Mouse (Mus musculus) liver, adult 2 months (tissue): ENCODE results near the gene Sel1l. TPM values are rescaled to one million over a fixed set of nuclear protein-coding genes. Genes with fewer than 3 reads are reported as not detected.
A peak's percentile ranks its signal among the peaks of the same experiment; 100 is the strongest.

ENCODE experiments used
- DNase-seq: peaks from one replicate; pipeline ENCODE4 v3.0.0-alpha.2; 2011; ENCODE audit warnings: low read depth, low spot score; ENCODE audit errors: extremely low read depth
- H3K27ac ChIP-seq: fragments of 200-500 bp; replicated peaks from 2 replicates; pipeline ENCODE4 v1.5.1; 2012; ENCODE audit warnings: low read depth, mild to moderate bottlenecking, control low read depth, inconsistent platforms, low read length; ENCODE audit not compliant: insufficient read depth
- H3K27me3 ChIP-seq: fragments of 200-500 bp; 2 replicates; pipeline ENCODE4 v1.6.1; 2012; ENCODE audit warnings: mild to moderate bottlenecking, moderate library complexity, low read length, inconsistent platforms; ENCODE audit not compliant: control insufficient read depth, insufficient read depth
- H3K36me3 ChIP-seq: fragments of 200-500 bp; 2 replicates; pipeline ENCODE4 v1.6.1; 2012; ENCODE audit warnings: low read length, inconsistent platforms; ENCODE audit not compliant: control insufficient read depth, insufficient read depth
- H3K4me1 ChIP-seq: fragments of 200-500 bp; 2 replicates; pipeline ENCODE4 v1.6.1; 2011; ENCODE audit warnings: low read length; ENCODE audit not compliant: control insufficient read depth, insufficient read depth
- H3K4me3 ChIP-seq: fragments of 200-500 bp; 2 replicates; pipeline ENCODE4 v1.5.1; 2011; ENCODE audit warnings: low read depth, mild to moderate bottlenecking, control low read depth, low read length, moderate library complexity; ENCODE audit not compliant: insufficient read depth
- H3K79me2 ChIP-seq: fragments of 200-500 bp; 2 replicates; pipeline ENCODE4 v1.6.1; 2012; ENCODE audit warnings: inconsistent platforms, mild to moderate bottlenecking, low read length, moderate library complexity; ENCODE audit not compliant: control insufficient read depth, insufficient read depth
- H3K9ac ChIP-seq: fragments of 200-500 bp; 2 replicates; pipeline ENCODE4 v1.6.1; 2012; ENCODE audit warnings: low read depth, mild to moderate bottlenecking, control low read depth, inconsistent platforms, low read length
- CTCF ChIP-seq: fragments of 200-500 bp; IDR thresholded peaks from 2 replicates; pipeline ENCODE4 v1.5.1; 2011; ENCODE audit warnings: low read depth, low read length, control low read depth
- POLR2A ChIP-seq: fragments of 200-500 bp; IDR thresholded peaks from 2 replicates; pipeline ENCODE4 v1.6.1; 2011; ENCODE audit warnings: low read length, control low read depth; ENCODE audit not compliant: insufficient read depth; ENCODE audit errors: extremely low read depth
- WGBS: fragments of 180-500 bp; shearing (Covaris S2); methylation state at CpG from one replicate; pipeline ENCODE4 v1.1.7; 2018; 5-methylcytosine and 5-hydroxymethylcytosine counted together
- polyA plus RNA-seq: library from polyadenylated mRNA; depleted of rRNA; stranded (reverse); fragments of >200 nt; gene quantifications from 2 replicates; pipeline ENCODE4 v1.2.3, GENCODE M21; 2012
- total RNA-seq: library from RNA; depleted of rRNA; stranded (reverse); fragments of >200 nt; gene quantifications from 2 replicates; pipeline ENCODE4 v1.2.3, GENCODE M21; 2014

Gene Sel1l
- total and polyA plus RNA-seq, 2 experiments = 37.7 to 97.2 TPM

DNA sequence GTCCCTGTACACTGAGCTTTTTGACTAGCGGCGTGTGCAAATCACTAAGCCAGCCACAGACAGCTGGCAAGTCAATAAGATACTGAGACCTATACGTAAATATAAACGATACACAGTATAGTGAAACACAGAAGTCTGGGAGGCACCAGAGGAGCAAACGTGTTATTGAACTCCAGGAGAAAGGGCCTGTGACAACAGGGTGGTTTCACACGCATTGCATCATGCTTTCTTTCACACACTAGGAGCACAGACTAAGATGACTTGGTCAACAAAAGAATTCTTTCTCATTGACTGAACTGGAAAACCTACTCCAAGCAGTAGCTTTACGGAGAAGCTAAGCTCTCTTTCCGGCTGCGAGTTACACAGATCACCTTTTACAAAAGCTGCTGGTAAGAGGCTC lies 3.6 kb downstream of the Sel1l start:
- Histone ChIP-seq H3K4me1 (peaks cover 16% of the 10 kb centered on the region), H3K27me3 (no peaks in the 10 kb centered on the region), H3K79me2 (peaks cover 11% of the 10 kb centered on the region), H3K27ac (peak overlapping the region; percentile 37; the same call in 1 of the 2 replicates), H3K9ac (no peak overlapping the region), H3K4me3 (no peak overlapping the region), H3K36me3 (peaks cover 24% of the 10 kb centered on the region)
- TF ChIP-seq POLR2A (no peak), CTCF (no peak)
- DNase-seq = peak; percentile 67
- WGBS = 39% methylated on average over 9 of the region's 9 CpGs

- peak; percentile 60 for DNase-seq
- Histone ChIP-seq H3K9ac (no peak overlapping the region), H3K36me3 (peaks cover 29% of the 10 kb centered on the region), H3K27ac (peak overlapping the region; percentile 18; the same call in 1 of the 2 replicates), H3K27me3 (no peaks in the 10 kb centered on the region), H3K4me3 (no peak overlapping the region), H3K4me1 (peaks cover 16% of the 10 kb centered on the region), H3K79me2 (peaks cover 11% of the 10 kb centered on the region)
- WGBS = 9% methylated on average over 4 of the region's 4 CpGs
- TF ChIP-seq POLR2A = no peak
- TF ChIP-seq CTCF = no peak
Observed at GRCm38 (mm10) chr12:91844542-91844941, 4.4 kb downstream of the Sel1l start.

DNA sequence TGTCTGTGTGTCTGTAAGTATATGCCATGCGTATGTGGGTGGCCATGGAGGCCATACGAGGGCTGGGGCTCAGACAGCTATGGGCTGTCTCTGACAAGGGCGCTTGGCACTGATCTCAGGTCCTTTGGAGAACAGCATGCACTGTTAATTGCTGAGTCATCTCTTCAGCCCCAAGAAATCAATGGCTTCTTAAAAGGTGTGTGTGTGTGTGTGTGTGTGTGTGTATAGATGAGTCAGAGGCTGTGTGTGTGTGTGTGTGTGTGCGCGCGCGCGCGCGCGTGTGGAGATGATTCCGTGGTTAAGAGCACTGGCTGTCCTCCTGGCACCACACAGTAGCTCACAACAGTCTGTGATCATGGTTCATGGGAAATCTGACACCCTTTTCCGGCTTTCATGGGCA lies 5.1 kb downstream of the Sel1l start:
- H3K4me1 ChIP-seq = peaks cover 16% of the 10 kb centered on the region
- no peak overlapping the region for H3K9ac ChIP-seq
- TF ChIP-seq CTCF = no peak
- no peak for TF ChIP-seq POLR2A
- H3K79me2 ChIP-seq = peaks cover 16% of the 10 kb centered on the region
- H3K36me3 ChIP-seq = peaks cover 33% of the 10 kb centered on the region
- H3K27ac ChIP-seq = peak overlapping the region; percentile 3; the same call in 1 of the 2 replicates
- no peaks in the 10 kb centered on the region for H3K27me3 ChIP-seq
- DNase-seq = peak; percentile 65
- no peak overlapping the region for H3K4me3 ChIP-seq
- 60% methylated on average over 13 of the region's 13 CpGs for WGBS

GRCm38 (mm10) chr12:91841714-91842113 lies 7.2 kb downstream of the Sel1l start:
- 92% methylated on average over 6 of the region's 6 CpGs for WGBS
- no peaks in the 10 kb centered on the region for H3K27me3 ChIP-seq
- H3K79me2 ChIP-seq = peaks cover 12% of the 10 kb centered on the region
- H3K9ac ChIP-seq = no peak overlapping the region
- no peak for TF ChIP-seq POLR2A
- no peak for TF ChIP-seq CTCF
- no peak for DNase-seq
- peaks cover 16% of the 10 kb centered on the region for H3K4me1 ChIP-seq
- H3K4me3 ChIP-seq = no peak overlapping the region
- H3K36me3 ChIP-seq = peaks cover 50% of the 10 kb centered on the region
- no peak overlapping the region for H3K27ac ChIP-seq

DNA sequence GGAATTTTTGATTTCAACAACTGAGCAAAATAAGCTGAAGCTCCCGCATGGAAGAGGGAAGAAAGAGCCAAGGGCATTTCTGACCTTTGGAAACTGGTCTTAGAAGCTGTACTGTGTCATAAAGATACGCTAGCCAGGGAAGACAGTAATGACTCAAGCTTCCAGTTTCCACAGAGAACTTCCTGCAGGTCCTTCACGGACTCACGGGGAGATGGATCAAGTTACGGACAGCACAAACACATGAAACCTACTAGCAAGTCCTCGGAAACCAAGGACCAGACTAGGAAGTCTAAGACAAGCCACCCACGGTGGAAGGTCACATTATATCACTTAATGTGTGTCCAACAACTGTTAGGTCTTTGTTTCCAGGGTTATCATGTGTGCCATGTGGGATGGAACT lies 10.7 kb downstream of the Sel1l start:
- H3K4me3 ChIP-seq = no peak overlapping the region
- H3K27ac ChIP-seq = no peak overlapping the region
- H3K36me3 ChIP-seq = peaks cover 76% of the 10 kb centered on the region
- no peak for DNase-seq
- no peaks in the 10 kb centered on the region for H3K27me3 ChIP-seq
- WGBS = 71% methylated on average over 7 of the region's 7 CpGs
- no peak overlapping the region for H3K9ac ChIP-seq
- no peaks in the 10 kb centered on the region for H3K4me1 ChIP-seq
- peaks cover 6% of the 10 kb centered on the region for H3K79me2 ChIP-seq
- TF ChIP-seq POLR2A = no peak
- TF ChIP-seq CTCF = no peak

DNA sequence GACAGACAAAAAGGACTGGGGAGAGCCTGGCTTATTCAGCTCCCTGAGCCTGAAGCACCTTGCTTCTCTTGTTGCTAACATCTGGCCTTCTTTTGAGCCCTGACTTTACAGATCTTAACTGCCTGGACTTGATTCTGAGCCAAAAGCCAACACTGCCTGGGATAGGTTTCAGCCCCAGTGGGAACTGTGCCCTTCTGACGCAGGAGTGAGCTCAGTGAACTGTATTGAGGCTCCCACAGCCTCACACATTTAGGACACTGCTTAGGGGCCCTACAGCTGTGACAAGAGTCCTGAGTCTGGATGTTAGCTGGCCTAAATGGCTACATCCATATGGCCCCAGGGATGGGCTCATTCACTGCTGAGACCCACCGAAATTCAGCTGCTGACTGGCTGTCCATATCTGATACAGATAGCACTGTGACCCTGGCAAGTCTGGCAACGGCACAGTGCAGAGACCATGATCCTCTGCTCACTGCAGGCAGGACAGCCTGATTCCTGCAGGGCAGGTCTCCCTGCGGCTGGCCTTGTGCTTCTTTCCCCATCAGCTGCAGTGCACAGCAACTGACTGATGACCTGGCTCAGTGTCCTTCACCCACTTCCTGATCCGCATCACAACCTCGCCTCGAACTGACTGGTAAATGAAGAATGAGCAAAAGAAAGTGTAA lies 11.4 kb downstream of the Sel1l start:
- Histone ChIP-seq H3K79me2 (peaks cover 6% of the 10 kb centered on the region), H3K4me3 (no peak overlapping the region), H3K27me3 (no peaks in the 10 kb centered on the region), H3K36me3 (peaks cover 80% of the 10 kb centered on the region), H3K27ac (no peak overlapping the region), H3K9ac (no peak overlapping the region), H3K4me1 (no peaks in the 10 kb centered on the region)
- peak; percentile 57 for DNase-seq
- TF ChIP-seq POLR2A (no peak), CTCF (no peak)
- WGBS = 34% methylated on average over 7 of the region's 7 CpGs
